In the genomic region with DNA sequence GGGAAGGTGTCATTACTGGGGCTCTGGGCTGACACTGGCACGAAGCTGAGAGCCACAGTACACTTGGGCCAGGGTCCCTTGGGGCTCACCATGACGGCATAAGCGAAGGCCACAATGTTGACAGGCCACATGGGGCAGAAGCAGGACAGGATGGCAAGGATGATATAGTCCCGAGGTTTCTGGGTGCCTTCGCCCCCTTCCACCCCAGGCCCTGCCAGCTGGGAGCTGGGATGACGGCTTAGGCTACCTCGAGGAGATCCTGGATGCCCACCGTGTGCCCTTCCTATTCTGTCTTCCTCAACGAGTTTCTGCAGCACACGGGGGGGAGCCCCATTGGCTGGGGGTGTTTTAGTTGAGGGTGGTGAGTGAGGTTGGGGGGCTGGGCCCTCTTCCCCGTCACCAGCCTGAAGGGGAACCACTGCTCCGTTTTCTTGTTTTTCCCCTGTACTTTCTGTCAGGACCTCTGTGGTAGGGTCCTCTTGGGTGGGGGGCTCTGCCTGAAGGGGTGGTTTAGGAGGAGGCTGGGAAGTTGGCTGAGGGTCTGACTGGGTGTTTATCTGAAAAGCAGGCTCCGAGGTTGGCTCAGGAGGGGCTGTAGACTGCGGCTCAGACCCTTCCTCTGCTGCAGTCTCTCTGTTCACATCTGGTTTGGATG, we compare ENCODE assay signal across 9 mouse cellular contexts. TPM values are rescaled to one million over a fixed set of nuclear protein-coding genes. Genes with fewer than 3 reads are reported as not detected.
A peak's percentile ranks its signal among the peaks of the same experiment; 100 is the strongest.
DNase-seq lines count a peak whose midpoint lies in the region; ATAC-seq lines count a peak whose summit lies in the region.
"Had no signal": no experiment of that assay in that cellular context is flagged by ENCODE, and none has a peak within 500 bp of the region (broad histone marks: within the 10 kb centered on the region; RNA-seq: fewer than 3 reads in every experiment).

No protein-coding gene starts in this region.

- H3K27ac ChIP-seq in kidney, embryonic 14.5 days (ENCODE audit: low read depth, low read length), result no peak overlapping the region
- peak overlapping the region; percentile 90 for H3K27ac ChIP-seq in embryonic facial prominence, embryonic 12.5 days
- H3K27ac ChIP-seq in hindbrain, embryonic 14.5 days, result no peak overlapping the region
- H3K27ac ChIP-seq in midbrain, embryonic 16.5 days (ENCODE audit: low read length), result no peak overlapping the region

- WGBS in kidney, embryonic 14.5 days, result 80% methylated on average over 14 of the region's 14 CpGs
- 70% methylated on average over 14 of the region's 14 CpGs for WGBS in embryonic facial prominence, embryonic 12.5 days
- 77% methylated on average over 14 of the region's 14 CpGs for WGBS in hindbrain, embryonic 14.5 days
- 74% methylated on average over 14 of the region's 14 CpGs for WGBS in midbrain, embryonic 16.5 days

- H3K27me3 ChIP-seq in kidney, embryonic 14.5 days (ENCODE audit: control insufficient read depth, insufficient read depth, low read length), result no peaks in the 10 kb centered on the region
- H3K27me3 ChIP-seq in embryonic facial prominence, embryonic 12.5 days, result no peaks in the 10 kb centered on the region
- H3K27me3 ChIP-seq in hindbrain, embryonic 14.5 days (ENCODE audit: control insufficient read depth, insufficient read depth, low read length), result no peaks in the 10 kb centered on the region
- H3K27me3 ChIP-seq in midbrain, embryonic 16.5 days (ENCODE audit: control insufficient read depth, insufficient read depth, low read depth, low read length), result no peaks in the 10 kb centered on the region

- no peak for ATAC-seq in kidney, embryonic 14.5 days (ENCODE audit: low FRiP score, low TSS enrichment)
- no peak for ATAC-seq in embryonic facial prominence, embryonic 12.5 days (ENCODE audit: insufficient number of reproducible peaks, insufficient read depth, low FRiP score, low TSS enrichment)
- no peak for ATAC-seq in hindbrain, embryonic 14.5 days (ENCODE audit: low FRiP score)
- no peak for ATAC-seq in midbrain, embryonic 16.5 days
- no peak for ATAC-seq in frontal cortex, adult (ENCODE audit: low TSS enrichment)

- no peaks in the 10 kb centered on the region for H3K9me3 ChIP-seq in kidney, embryonic 14.5 days (ENCODE audit: control insufficient read depth, low read length)
- H3K9me3 ChIP-seq in embryonic facial prominence, embryonic 12.5 days, result no peaks in the 10 kb centered on the region
- no peaks in the 10 kb centered on the region for H3K9me3 ChIP-seq in hindbrain, embryonic 14.5 days (ENCODE audit: control insufficient read depth, low read length)
- no peaks in the 10 kb centered on the region for H3K9me3 ChIP-seq in midbrain, embryonic 16.5 days (replicated peaks; ENCODE audit: control insufficient read depth, low read length, poor library complexity, severe bottlenecking)

- H3K4me3 ChIP-seq in kidney, embryonic 14.5 days (ENCODE audit: low read length), result peak overlapping the region; percentile 53; the same call in 1 of the 2 replicates
- H3K4me3 ChIP-seq in embryonic facial prominence, embryonic 12.5 days, result peak overlapping the region; percentile 50
- H3K4me3 ChIP-seq in hindbrain, embryonic 14.5 days (replicated peaks; ENCODE audit: low read length), result peak overlapping the region; percentile 51; the same call in 1 of the 2 replicates
- peak overlapping the region; percentile 53; the same call in 1 of the 2 replicates for H3K4me3 ChIP-seq in midbrain, embryonic 16.5 days (ENCODE audit: low read depth, low read length)

- peaks cover 74% of the 10 kb centered on the region for H3K4me1 ChIP-seq in kidney, embryonic 14.5 days (ENCODE audit: control insufficient read depth, insufficient read depth, low read length)
- peaks cover 86% of the 10 kb centered on the region for H3K4me1 ChIP-seq in embryonic facial prominence, embryonic 12.5 days
- peaks cover 62% of the 10 kb centered on the region for H3K4me1 ChIP-seq in hindbrain, embryonic 14.5 days (replicated peaks; ENCODE audit: control insufficient read depth, insufficient read depth, low read length)
- peaks cover 75% of the 10 kb centered on the region for H3K4me1 ChIP-seq in midbrain, embryonic 16.5 days (ENCODE audit: control insufficient read depth, insufficient read depth, low read length)

- peaks cover 35% of the 10 kb centered on the region for H3K36me3 ChIP-seq in kidney, embryonic 14.5 days (ENCODE audit: control insufficient read depth, insufficient read depth, low read length)
- peaks cover 42% of the 10 kb centered on the region for H3K36me3 ChIP-seq in embryonic facial prominence, embryonic 12.5 days
- H3K36me3 ChIP-seq in hindbrain, embryonic 14.5 days (replicated peaks; ENCODE audit: control insufficient read depth, insufficient read depth), result peaks cover 44% of the 10 kb centered on the region
- peaks cover 16% of the 10 kb centered on the region for H3K36me3 ChIP-seq in midbrain, embryonic 16.5 days (ENCODE audit: control insufficient read depth, insufficient read depth, low read length)

- intact Hi-C loops in gastrocnemius, postnatal 36 days (cut with DNase I), result loop anchor here (5.0 to 10.0 kb wide), 3 partner anchors 42 to 262 kb away; partner anchors contain the start of genes Cdipt, Cdiptos and Mapk3

- no peak for DNase-seq in kidney, postnatal 10 days
- no peak for DNase-seq in hindbrain, embryonic 14.5 days (ENCODE audit: low spot score)
- DNase-seq in gastrocnemius, postnatal 36 days, result no peak
- DNase-seq in urinary bladder, adult 2 months (ENCODE audit: low spot score), result no peak
- DNase-seq: layer of hippocampus, postnatal 36 days had no signal

- peak overlapping the region; percentile 86 for H3K4me2 ChIP-seq in kidney, embryonic 14.5 days (replicated peaks; ENCODE audit: low read depth, low read length)
- H3K4me2 ChIP-seq in embryonic facial prominence, embryonic 12.5 days (replicated peaks), result peak overlapping the region; percentile 97
- H3K4me2 ChIP-seq in hindbrain, embryonic 14.5 days (replicated peaks), result peak overlapping the region; percentile 84
- H3K4me2 ChIP-seq in midbrain, embryonic 16.5 days (ENCODE audit: low read length), result peak overlapping the region; percentile 87

- H3K9ac ChIP-seq in kidney, embryonic 14.5 days (ENCODE audit: low read depth, low read length), result peak overlapping the region; percentile 61
- peak overlapping the region; percentile 69 for H3K9ac ChIP-seq in embryonic facial prominence, embryonic 12.5 days
- H3K9ac ChIP-seq in hindbrain, embryonic 14.5 days, result peak overlapping the region; percentile 82
- H3K9ac ChIP-seq in midbrain, embryonic 16.5 days (ENCODE audit: low read depth, low read length), result peak overlapping the region; percentile 84

RNA-seq across cellular contexts. Expression of gene Gm42742, which starts 1.5 kb away (rescaled TPM):
- 21.8 and 65.4 TPM in 2 replicates for polyA plus RNA-seq in kidney, embryonic 14.5 days (2014; fragmentation: Nextera tagmentation; extraction: Ambion mirVana)
- 59.3 and 77.8 TPM in 2 replicates for polyA plus RNA-seq in embryonic facial prominence, embryonic 12.5 days (2016; fragmentation: Nextera tagmentation; extraction: Ambion mirVana)
- polyA plus RNA-seq in hindbrain, embryonic 14.5 days (2014; fragmentation: Nextera tagmentation; extraction: Ambion mirVana), result 51.9 and 52.3 TPM in 2 replicates
- polyA plus RNA-seq in midbrain, embryonic 16.5 days (2015; fragmentation: Nextera tagmentation; extraction: Ambion mirVana), result 30.9 and 61.5 TPM in 2 replicates
- total RNA-seq in gastrocnemius, postnatal 36 days (2021), result 10 to 100 TPM; 12.9 to 16.6 TPM
- polyA plus RNA-seq in urinary bladder, adult 2 months (2012; rRNA removed), result 66.3 and 76.5 TPM in 2 replicates

RNA-seq across cellular contexts. Expression of gene Prrt2, which starts 1.6 kb away (rescaled TPM):
- polyA plus RNA-seq in kidney, embryonic 14.5 days (2014; fragmentation: Nextera tagmentation; extraction: Ambion mirVana), result 4.1 and 9.6 TPM in 2 replicates
- polyA plus RNA-seq in embryonic facial prominence, embryonic 12.5 days (2016; fragmentation: Nextera tagmentation; extraction: Ambion mirVana), result 8.9 and 9.6 TPM in 2 replicates
- polyA plus RNA-seq in hindbrain, embryonic 14.5 days (2014; fragmentation: Nextera tagmentation; extraction: Ambion mirVana), result 46.7 and 57.0 TPM in 2 replicates
- 40.9 and 63.3 TPM in 2 replicates for polyA plus RNA-seq in midbrain, embryonic 16.5 days (2015; fragmentation: Nextera tagmentation; extraction: Ambion mirVana)
- under 1 TPM; 0.20 to 0.92 TPM for total RNA-seq in gastrocnemius, postnatal 36 days (2021)
- 9.7 and 10.2 TPM in 2 replicates for polyA plus RNA-seq in urinary bladder, adult 2 months (2012; rRNA removed)

RNA-seq across cellular contexts. Expression of gene Pagr1a, which starts 2.3 kb away (rescaled TPM):
- polyA plus RNA-seq in kidney, embryonic 14.5 days (2014; fragmentation: Nextera tagmentation; extraction: Ambion mirVana), result 41.3 and 89.2 TPM in 2 replicates
- 51.4 and 76.7 TPM in 2 replicates for polyA plus RNA-seq in embryonic facial prominence, embryonic 12.5 days (2016; fragmentation: Nextera tagmentation; extraction: Ambion mirVana)
- 31.5 and 38.6 TPM in 2 replicates for polyA plus RNA-seq in hindbrain, embryonic 14.5 days (2014; fragmentation: Nextera tagmentation; extraction: Ambion mirVana)
- 33.8 and 62.5 TPM in 2 replicates for polyA plus RNA-seq in midbrain, embryonic 16.5 days (2015; fragmentation: Nextera tagmentation; extraction: Ambion mirVana)
- total RNA-seq in gastrocnemius, postnatal 36 days (2021), result 10 to 100 TPM in 1 of 2 experiments, 1 to 10 TPM in 1; 6.1 to 11.4 TPM
- 16.4 and 18.2 TPM in 2 replicates for polyA plus RNA-seq in urinary bladder, adult 2 months (2012; rRNA removed)

RNA-seq across cellular contexts. Expression of gene Pagr1b, which starts 3.1 kb away (rescaled TPM):
- 0.31 and 0.38 TPM in 2 replicates for polyA plus RNA-seq in kidney, embryonic 14.5 days (2014; fragmentation: Nextera tagmentation; extraction: Ambion mirVana)
- polyA plus RNA-seq in embryonic facial prominence, embryonic 12.5 days (2016; fragmentation: Nextera tagmentation; extraction: Ambion mirVana), result 0.37 TPM in 1 of 2 replicates, not detected in the other
- polyA plus RNA-seq in hindbrain, embryonic 14.5 days (2014; fragmentation: Nextera tagmentation; extraction: Ambion mirVana), result 0.70 TPM in 1 of 2 replicates, not detected in the other
- 0.50 TPM in 1 of 2 replicates, not detected in the other for polyA plus RNA-seq in midbrain, embryonic 16.5 days (2015; fragmentation: Nextera tagmentation; extraction: Ambion mirVana)
- total RNA-seq in gastrocnemius, postnatal 36 days (2021), result not detected
- polyA plus RNA-seq in urinary bladder, adult 2 months (2012; rRNA removed), result 2.8 and 3.2 TPM in 2 replicates

RNA-seq across cellular contexts. Expression of gene Mvp, which starts 5.0 kb away (rescaled TPM):
- 7.7 and 9.7 TPM in 2 replicates for polyA plus RNA-seq in kidney, embryonic 14.5 days (2014; fragmentation: Nextera tagmentation; extraction: Ambion mirVana)
- polyA plus RNA-seq in embryonic facial prominence, embryonic 12.5 days (2016; fragmentation: Nextera tagmentation; extraction: Ambion mirVana), result 5.6 and 7.1 TPM in 2 replicates
- polyA plus RNA-seq in hindbrain, embryonic 14.5 days (2014; fragmentation: Nextera tagmentation; extraction: Ambion mirVana), result 3.4 and 4.0 TPM in 2 replicates
- polyA plus RNA-seq in midbrain, embryonic 16.5 days (2015; fragmentation: Nextera tagmentation; extraction: Ambion mirVana), result 2.9 and 3.2 TPM in 2 replicates
- total RNA-seq in gastrocnemius, postnatal 36 days (2021), result 10 to 100 TPM; 20.3 to 25.7 TPM
- polyA plus RNA-seq in urinary bladder, adult 2 months (2012; rRNA removed), result 46.2 and 52.7 TPM in 2 replicates
